Mouse (Mus musculus) neural tube, embryonic 12.5 days (tissue): ENCODE measurements around the gene Dck. TPM values are rescaled to one million over a fixed set of nuclear protein-coding genes. Genes with fewer than 3 reads are reported as not detected.

Experiments
- ATAC-seq: fragments of 200-750 bp; cut with Nextera tagmentation; 2 replicates; pipeline ENCODE4 v1.8.0; 2017; ENCODE audit warnings: low read depth, mild to moderate bottlenecking, moderate TSS enrichment, moderate library complexity; ENCODE audit not compliant: low FRiP score
- H3K27ac ChIP-seq: fragments of 300-500 bp; sonication (generic); 2 replicates; pipeline ENCODE4 v1.5.1; 2016
- H3K27me3 ChIP-seq: fragments of 300-500 bp; sonication (generic); replicated peaks from 2 replicates; pipeline ENCODE4 v1.6.1; 2016; ENCODE audit warnings: mild to moderate bottlenecking
- H3K36me3 ChIP-seq: fragments of 300-500 bp; sonication (generic); 2 replicates; pipeline ENCODE4 v1.6.1; 2016; ENCODE audit warnings: mild to moderate bottlenecking
- H3K4me1 ChIP-seq: fragments of 300-500 bp; sonication (generic); 2 replicates; pipeline ENCODE4 v1.6.1; 2016
- H3K4me2 ChIP-seq: fragments of 300-500 bp; sonication (generic); replicated peaks from 2 replicates; pipeline ENCODE4 v1.6.1; 2016; ENCODE audit warnings: mild to moderate bottlenecking
- H3K4me3 ChIP-seq: fragments of 300-500 bp; sonication (generic); 2 replicates; pipeline ENCODE4 v1.5.1; 2016
- H3K9ac ChIP-seq: fragments of 300-500 bp; sonication (generic); 2 replicates; pipeline ENCODE4 v1.6.1; 2016; ENCODE audit warnings: mild to moderate bottlenecking
- H3K9me3 ChIP-seq: fragments of 300-500 bp; sonication (generic); 2 replicates; pipeline ENCODE4 v1.6.1; 2016; ENCODE audit warnings: mild to moderate bottlenecking
- WGBS: fragments of 180-500 bp; shearing (Covaris S2); methylation state at CpG from one replicate; pipeline ENCODE4 v1.1.7; 2016; 5-methylcytosine and 5-hydroxymethylcytosine counted together
- polyA plus RNA-seq: library from polyadenylated mRNA; unstranded; fragments of >200 nt; fragmentation: Nextera tagmentation; extraction: Ambion mirVana; gene quantifications from 2 replicates; pipeline ENCODE4 v1.2.1, GENCODE M21; 2016

Dck gene
- polyA plus RNA-seq, 1 experiment from 2014 or later, result 95.3 TPM

- Histone ChIP-seq H3K4me3 (no peak overlapping the region), H3K27me3 (no peaks in the 10 kb centered on the region), H3K36me3 (no peaks in the 10 kb centered on the region), H3K4me2 (no peak overlapping the region), H3K27ac (no peak overlapping the region), H3K4me1 (peaks cover 17% of the 10 kb centered on the region; the same call in 1 of the 2 replicates), H3K9ac (no peak overlapping the region), H3K9me3 (no peaks in the 10 kb centered on the region)
- no peak for ATAC-seq
- 92% methylated on average over 5 of the region's 5 CpGs for WGBS
Observed at GRCm38 (mm10) chr5:88762611-88763010, 2.2 kb upstream of the Dck start.

GRCm38 (mm10) chr5:88764430-88764986, 288 bp upstream of the Dck start:
- no peaks in the 10 kb centered on the region for H3K9me3 ChIP-seq
- H3K4me1 ChIP-seq, result peaks cover 19% of the 10 kb centered on the region; the same call in 1 of the 2 replicates
- peak overlapping the region; percentile 82; the same call in 1 of the 2 replicates for H3K27ac ChIP-seq
- peak overlapping the region; percentile 68 for H3K4me3 ChIP-seq
- peak; percentile 68 for ATAC-seq
- no peak overlapping the region for H3K9ac ChIP-seq
- H3K27me3 ChIP-seq, result no peaks in the 10 kb centered on the region
- WGBS, result under 1% methylated on average over 22 of the region's 23 CpGs
- H3K36me3 ChIP-seq, result peaks cover 1% of the 10 kb centered on the region; the same call in 1 of the 2 replicates
- H3K4me2 ChIP-seq, result peak overlapping the region; percentile 62

- no peak for ATAC-seq
- Histone ChIP-seq H3K9ac (peak overlapping the region; percentile 80), H3K36me3 (peaks cover 9% of the 10 kb centered on the region; the same call in 1 of the 2 replicates), H3K4me2 (peak overlapping the region; percentile 62), H3K27me3 (no peaks in the 10 kb centered on the region), H3K4me1 (peaks cover 19% of the 10 kb centered on the region; the same call in 1 of the 2 replicates), H3K4me3 (peak overlapping the region; percentile 68), H3K27ac (peak overlapping the region; percentile 82; the same call in 1 of the 2 replicates), H3K9me3 (no peaks in the 10 kb centered on the region)
- 14% methylated on average over 6 of the region's 6 CpGs for WGBS
Observed at GRCm38 (mm10) chr5:88765587-88765986, 791 bp downstream of the Dck start.

- Histone ChIP-seq H3K9ac (0 out of 2 replicates have a peak overlapping the region, but pooled peaks have one; percentile 26), H3K9me3 (no peaks in the 10 kb centered on the region), H3K27ac (no peak overlapping the region), H3K4me2 (peak overlapping the region; percentile 62), H3K27me3 (no peaks in the 10 kb centered on the region), H3K36me3 (peaks cover 12% of the 10 kb centered on the region; the same call in 1 of the 2 replicates), H3K4me1 (peaks cover 19% of the 10 kb centered on the region; the same call in 1 of the 2 replicates), H3K4me3 (peak overlapping the region; percentile 68)
- ATAC-seq, result no peak
- 60% methylated on average over 6 of the region's 6 CpGs for WGBS
Observed at GRCm38 (mm10) chr5:88766121-88766520, 1.3 kb downstream of the Dck start.

GRCm38 (mm10) chr5:88766863-88767262, 2.1 kb downstream of the Dck start:
- Histone ChIP-seq H3K9ac (no peak overlapping the region), H3K27ac (no peak overlapping the region), H3K4me3 (no peak overlapping the region), H3K27me3 (no peaks in the 10 kb centered on the region), H3K9me3 (no peaks in the 10 kb centered on the region), H3K4me2 (peak overlapping the region; percentile 62), H3K4me1 (peaks cover 19% of the 10 kb centered on the region; the same call in 1 of the 2 replicates), H3K36me3 (peaks cover 18% of the 10 kb centered on the region)
- 98% methylated on average over 5 of the region's 5 CpGs for WGBS
- no peak for ATAC-seq

GRCm38 (mm10) chr5:88768201-88768600, 3.4 kb downstream of the Dck start:
- Histone ChIP-seq H3K27ac (no peak overlapping the region), H3K36me3 (peaks cover 29% of the 10 kb centered on the region), H3K4me3 (no peak overlapping the region), H3K27me3 (no peaks in the 10 kb centered on the region), H3K9me3 (no peaks in the 10 kb centered on the region), H3K9ac (no peak overlapping the region), H3K4me2 (no peak overlapping the region), H3K4me1 (peaks cover 19% of the 10 kb centered on the region; the same call in 1 of the 2 replicates)
- no peak for ATAC-seq
- 92% methylated on average over 6 of the region's 6 CpGs for WGBS

- H3K27ac ChIP-seq, result no peak overlapping the region
- H3K27me3 ChIP-seq, result no peaks in the 10 kb centered on the region
- WGBS, result 86% methylated on average over 7 of the region's 7 CpGs
- no peak overlapping the region for H3K4me3 ChIP-seq
- ATAC-seq, result no peak
- no peak overlapping the region for H3K9ac ChIP-seq
- peaks cover 49% of the 10 kb centered on the region for H3K36me3 ChIP-seq
- H3K4me1 ChIP-seq, result no peaks in the 10 kb centered on the region
- no peak overlapping the region for H3K4me2 ChIP-seq
- no peaks in the 10 kb centered on the region for H3K9me3 ChIP-seq
Observed at GRCm38 (mm10) chr5:88782072-88782765, 17.4 kb downstream of the Dck start.

GRCm38 (mm10) chr5:88785059-88785458, 20.3 kb downstream of the Dck start:
- H3K4me1 ChIP-seq, result no peaks in the 10 kb centered on the region
- no peak overlapping the region for H3K9ac ChIP-seq
- WGBS, result 82% methylated on average over 1 of the region's 1 CpGs
- ATAC-seq, result no peak
- no peaks in the 10 kb centered on the region for H3K9me3 ChIP-seq
- H3K36me3 ChIP-seq, result peaks cover 35% of the 10 kb centered on the region
- no peak overlapping the region for H3K4me2 ChIP-seq
- no peak overlapping the region for H3K4me3 ChIP-seq
- H3K27me3 ChIP-seq, result no peaks in the 10 kb centered on the region
- H3K27ac ChIP-seq, result no peak overlapping the region

- 62% methylated on average over 9 of the region's 9 CpGs for WGBS
- H3K27me3 ChIP-seq, result no peaks in the 10 kb centered on the region
- no peak overlapping the region for H3K27ac ChIP-seq
- 0 out of 2 replicates have a peak, but pooled peaks cover under 1% of the 10 kb centered on the region for H3K36me3 ChIP-seq
- no peak overlapping the region for H3K4me2 ChIP-seq
- no peak overlapping the region for H3K4me3 ChIP-seq
- H3K9me3 ChIP-seq, result no peaks in the 10 kb centered on the region
- ATAC-seq, result no peak
- no peaks in the 10 kb centered on the region for H3K4me1 ChIP-seq
- H3K9ac ChIP-seq, result no peak overlapping the region
Observed at GRCm38 (mm10) chr5:88790675-88791074, 25.9 kb downstream of the Dck start.

GRCm38 (mm10) chr5:88791256-88792245, 26.8 kb downstream of the Dck start:
- Histone ChIP-seq H3K9me3 (no peaks in the 10 kb centered on the region), H3K4me2 (no peak overlapping the region), H3K36me3 (no peaks in the 10 kb centered on the region), H3K4me1 (no peaks in the 10 kb centered on the region; the same call in 1 of the 2 replicates), H3K27me3 (no peaks in the 10 kb centered on the region), H3K27ac (no peak overlapping the region), H3K9ac (no peak overlapping the region), H3K4me3 (no peak overlapping the region)
- ATAC-seq, result peak; percentile 57; the same call in 1 of the 2 replicates
- WGBS, result 45% methylated on average over 10 of the region's 10 CpGs

GRCm38 (mm10) chr5:88793676-88794075, 28.9 kb downstream of the Dck start:
- Histone ChIP-seq H3K27ac (no peak overlapping the region), H3K27me3 (no peaks in the 10 kb centered on the region), H3K9me3 (no peaks in the 10 kb centered on the region), H3K9ac (no peak overlapping the region), H3K36me3 (no peaks in the 10 kb centered on the region), H3K4me1 (no peaks in the 10 kb centered on the region; the same call in 1 of the 2 replicates), H3K4me3 (no peak overlapping the region), H3K4me2 (no peak overlapping the region)
- no peak for ATAC-seq
- WGBS, result 90% methylated on average over 3 of the region's 3 CpGs
